Mouse (Mus musculus): ENCODE results near the gene Pdhx.

GRCm38 (mm10) chr2:103037831-103038230 lies 35.5 kb downstream of the Pdhx start:
- TF ChIP-seq POLR2A (IDR thresholded peaks at IDR 0.05; ENCODE audit: insufficient read depth, low read depth, low read length) (no peak), CTCF (IDR thresholded peaks at IDR 0.05; ENCODE audit: insufficient read depth, low read depth, low read length) (no peak)
